Mouse (Mus musculus) ES-E14 (cell line): ENCODE measurements at regions not wholly inside any gene's neighbourhood (a gene's known extent, or its start where the extent isn't known, plus 50 kb on each side); places are given as distances from the start of the nearest gene placed in this dataset.

ENCODE experiments used
- CHD2 ChIP-seq: IDR thresholded peaks from 2 replicates; pipeline ENCODE4 v1.6.1; 2014; ENCODE audit warnings: mild to moderate bottlenecking, low read depth, low read length, inconsistent platforms
- HCFC1 ChIP-seq: IDR thresholded peaks from 2 replicates; pipeline ENCODE4 v1.6.1; 2012; ENCODE audit warnings: low read length, inconsistent platforms, borderline replicate concordance; ENCODE audit not compliant: insufficient read depth
- MAFK ChIP-seq: IDR thresholded peaks from 2 replicates; pipeline ENCODE4 v1.6.1; 2014; ENCODE audit warnings: mild to moderate bottlenecking, low read depth, low read length, inconsistent platforms; ENCODE audit not compliant: insufficient read depth
- ZC3H11A ChIP-seq: IDR thresholded peaks from 2 replicates; pipeline ENCODE4 v1.6.1; 2012; ENCODE audit warnings: low read depth, mild to moderate bottlenecking, inconsistent platforms, low read length, borderline replicate concordance
- ZNF384 ChIP-seq: IDR thresholded peaks from 2 replicates; pipeline ENCODE4 v1.6.1; 2012; ENCODE audit warnings: low read depth, low read length, inconsistent platforms

DNA sequence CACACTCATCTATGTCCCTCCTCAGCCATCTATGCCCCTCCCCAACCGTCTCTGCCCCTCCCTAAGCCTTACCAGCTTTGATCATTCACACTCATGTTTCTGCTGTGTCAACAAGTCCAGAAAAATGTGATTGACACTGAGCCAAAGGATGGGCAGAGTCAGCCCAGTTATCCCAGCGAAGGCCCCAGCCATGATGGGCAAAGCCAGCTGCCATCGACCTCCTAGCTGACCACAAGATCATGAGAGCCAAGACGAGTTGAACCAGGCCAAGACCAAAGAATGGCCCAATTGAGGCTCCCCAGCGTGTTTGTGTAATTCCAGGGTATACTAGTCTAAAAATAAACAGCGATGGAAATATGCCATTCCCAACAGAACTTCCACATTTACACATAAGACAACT, 174.4 kb downstream of the Rpl14 start:
- no peak for TF ChIP-seq ZC3H11A
- TF ChIP-seq HCFC1, result no peak
- no peak for TF ChIP-seq MAFK
- TF ChIP-seq CHD2, result no peak
- TF ChIP-seq ZNF384, result no peak
